Mouse (Mus musculus) left cerebral cortex, adult 18-20 months (tissue): Measurements from ENCODE around the gene Duxbl3. TPM values are rescaled to one million over a fixed set of nuclear protein-coding genes. Genes with fewer than 3 reads are reported as not detected.
"Not testable (repeated sequence)": the region's sequence is repeated elsewhere in the genome, so short reads cannot be mapped to it uniquely, and the experiment has no call there.

Experiments
- DNase-seq, 2 experiments: peaks; one replicate each; pipeline ENCODE4 v3.0.0; 2021 to 2022; ENCODE audit warnings: low spot score in 2 of 2, mixed read lengths in 1 of 2
- long read RNA-seq, 2 experiments: library from polyadenylated mRNA; stranded (forward); transcript quantifications; one replicate each; pipeline ENCODE4 v2.0.0; 2021
- total RNA-seq, 2 experiments: library from RNA; stranded (reverse); gene quantifications; 2 replicates each; pipeline ENCODE4 v1.2.3; 2021

Gene Duxbl3
- total RNA-seq = under 1 TPM in 1 of 2 experiments, not detected in 1; 0.26 TPM
- long read RNA-seq, experiment 1 = 0 reads
- long read RNA-seq, experiment 2 = 0 reads

DNA sequence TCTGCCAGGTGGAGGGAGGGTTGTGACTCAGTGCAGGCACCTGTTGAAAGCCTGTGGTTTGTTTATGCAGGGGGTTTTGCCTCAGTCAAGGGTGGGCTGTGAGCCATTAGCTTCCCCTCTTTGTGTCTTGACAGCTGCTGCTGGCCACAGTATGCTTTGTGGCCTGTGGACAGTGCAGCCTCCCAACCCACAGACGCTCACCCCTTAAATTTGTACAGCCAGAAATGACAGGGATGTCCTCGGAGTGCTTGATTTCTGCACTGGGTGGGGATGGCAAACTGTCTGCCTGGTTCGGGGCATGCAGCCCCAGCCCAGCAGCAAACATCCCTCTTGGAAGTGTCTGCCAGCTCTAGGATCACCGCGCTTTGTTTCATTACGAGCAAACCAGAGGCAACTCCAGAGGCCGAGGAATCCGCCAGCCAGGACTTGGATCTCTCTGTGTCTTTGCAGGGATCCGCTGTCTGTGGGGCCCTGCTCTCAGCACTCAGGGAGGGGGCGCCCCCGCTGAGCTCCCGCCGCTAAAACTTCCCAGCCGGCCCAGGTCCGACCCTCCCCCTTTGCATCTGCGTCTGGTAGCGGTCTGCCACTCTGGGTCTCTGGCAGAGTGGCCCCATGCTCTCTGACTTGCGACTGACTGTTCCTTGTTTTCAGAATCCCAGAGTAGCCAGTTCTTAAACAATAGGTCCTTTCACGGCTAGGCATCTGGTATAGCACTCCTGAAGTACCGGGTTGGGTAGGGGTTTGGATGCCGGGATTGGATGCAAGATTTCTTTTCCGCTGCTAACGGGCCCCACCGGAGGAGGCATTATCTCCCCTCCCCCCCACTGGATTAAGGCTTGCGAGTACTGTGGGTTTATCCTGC, at the start of gene Duxbl3:
TSS of gene Duxbl3 (plus strand) at position 207 of the 862 bp plus-strand sequence.
- not testable (repeated sequence) for DNase-seq

DNA sequence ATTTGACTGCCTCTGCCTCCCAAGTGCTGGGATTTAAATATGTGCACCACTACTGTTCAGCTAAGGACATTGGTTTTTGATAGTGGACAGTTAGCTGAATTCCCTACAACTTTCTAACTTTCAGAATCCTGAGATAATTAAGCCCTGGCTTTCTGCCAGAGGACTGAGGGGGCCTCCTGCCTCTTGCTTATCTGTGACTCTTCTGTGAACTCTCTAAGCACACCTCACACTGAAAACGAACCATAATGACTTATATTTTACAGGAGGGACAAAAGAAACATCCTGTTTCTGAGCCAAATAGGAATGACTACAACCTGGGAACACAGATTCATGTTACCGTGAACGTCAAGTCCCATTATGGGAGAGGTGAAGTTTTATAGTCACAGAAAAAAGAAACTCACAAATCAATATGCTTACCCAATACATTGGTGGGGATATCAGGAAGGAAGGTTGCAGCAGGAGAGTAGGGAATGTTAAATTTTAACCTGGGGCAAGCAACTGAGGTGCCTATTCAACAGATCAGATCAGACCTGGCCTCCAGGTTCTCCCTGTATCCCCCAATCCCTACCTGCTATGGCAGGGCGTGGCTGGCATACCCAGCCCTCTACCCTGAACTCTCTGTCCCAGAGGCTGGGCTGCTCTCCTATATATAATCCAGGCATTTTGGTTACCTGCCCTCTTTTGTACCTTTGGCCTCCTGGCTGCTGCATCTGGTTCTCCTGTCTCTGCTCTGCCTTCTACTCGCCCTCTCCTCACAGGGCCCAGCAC, 41.3 kb upstream of the Duxbl3 start:
- DNase-seq = not testable (repeated sequence)

DNA sequence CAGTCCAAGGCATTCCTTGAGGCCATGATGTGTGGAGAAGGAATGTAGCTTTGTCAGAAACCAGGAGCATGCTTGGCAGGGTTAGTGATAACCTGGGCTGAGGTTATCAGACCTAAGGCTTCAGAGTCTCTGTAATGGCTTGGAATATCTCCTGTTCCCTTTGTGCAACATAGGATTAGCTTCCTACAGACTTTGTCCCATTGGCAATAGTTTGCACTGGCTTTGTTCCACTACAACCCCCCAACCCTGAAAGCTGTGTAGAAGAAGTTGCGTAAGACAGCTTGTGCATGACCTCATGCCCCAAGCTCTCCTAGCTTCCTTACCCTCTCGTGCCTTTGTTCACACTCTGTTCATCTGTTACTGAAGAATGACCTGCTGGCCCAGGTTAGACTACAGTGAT, 20.6 kb upstream of the Duxbl3 start:
- DNase-seq = not testable (repeated sequence)

DNA sequence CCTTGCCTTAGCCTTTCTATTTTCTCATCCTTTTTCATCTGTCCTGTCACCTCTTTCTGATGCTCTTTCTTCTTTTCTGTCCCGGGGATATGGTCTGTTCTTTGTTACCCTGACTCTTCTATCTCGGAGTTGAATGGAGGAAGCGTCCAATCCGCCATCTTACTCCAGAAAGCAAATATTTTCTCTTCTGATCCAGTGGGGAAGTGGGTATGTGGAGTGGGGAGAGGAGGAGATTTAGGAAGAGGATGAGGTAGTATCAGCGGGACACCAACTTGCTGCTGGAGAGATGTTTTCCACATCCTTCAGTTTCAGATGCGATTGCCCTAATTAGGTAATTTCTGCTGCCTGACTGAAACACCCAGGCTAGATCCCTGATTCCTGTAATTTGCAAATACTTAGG, 967 bp downstream of the Duxbl3 start:
- DNase-seq = not testable (repeated sequence)

DNA sequence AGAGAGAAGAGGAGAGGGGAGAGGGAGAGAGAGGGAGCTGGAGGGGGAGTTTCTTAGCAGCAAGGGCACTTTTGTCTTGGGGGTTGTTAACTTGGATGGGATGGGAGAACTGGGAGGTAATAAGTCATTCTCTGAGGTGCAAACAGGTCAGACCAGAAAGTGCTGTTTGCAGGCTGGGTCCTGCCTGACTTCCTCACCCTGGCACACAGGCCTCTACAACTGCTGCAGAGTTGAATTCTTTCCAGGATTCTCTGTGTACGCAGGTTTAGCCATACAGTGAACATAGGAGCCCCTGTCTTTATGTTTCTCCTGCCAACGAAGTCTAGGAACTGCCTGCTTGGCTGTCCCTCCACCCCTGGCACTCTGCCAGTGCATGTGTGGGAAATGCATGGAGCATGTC, 29.0 kb downstream of the Duxbl3 start:
- DNase-seq = not testable (repeated sequence)

DNA sequence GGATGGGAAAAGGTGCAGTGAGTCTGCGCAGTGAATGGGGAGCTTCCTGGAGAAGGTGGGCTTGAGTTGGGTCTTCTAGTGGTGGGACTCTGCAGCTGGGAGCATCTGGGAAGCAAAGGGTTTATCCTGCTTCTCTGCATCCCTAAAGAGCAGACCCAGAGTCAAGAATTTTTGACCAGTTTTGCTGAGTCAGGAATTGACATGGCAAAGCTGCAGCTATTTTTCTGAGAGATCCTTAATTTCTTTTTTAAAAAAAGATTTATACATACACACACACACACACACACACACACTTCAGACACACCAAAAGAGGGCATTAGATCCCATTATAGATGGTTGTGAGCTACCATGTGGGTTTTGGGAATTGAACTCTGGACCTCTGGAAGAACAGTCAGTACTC, 36.1 kb downstream of the Duxbl3 start:
- no peak for DNase-seq

DNA sequence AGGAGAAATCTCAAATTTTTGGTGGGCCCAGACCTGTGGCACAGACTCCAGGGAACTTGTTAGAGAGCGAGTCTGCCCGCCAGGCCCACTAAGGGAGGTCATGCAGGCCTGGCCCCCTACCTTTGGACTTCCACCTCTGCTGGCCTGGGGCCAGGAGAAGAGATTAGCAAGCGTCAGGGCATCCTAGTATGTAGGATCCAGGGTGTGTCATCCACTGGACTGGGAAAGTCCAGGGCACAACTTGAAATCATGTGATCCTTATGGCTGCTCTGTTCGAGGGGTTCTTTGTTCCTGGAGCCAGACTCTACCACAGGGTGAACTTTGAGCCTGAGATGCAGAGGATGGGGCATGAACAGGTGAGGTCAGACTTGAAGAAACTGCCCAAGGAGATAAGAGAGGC, 39.3 kb downstream of the Duxbl3 start:
- no peak for DNase-seq

DNA sequence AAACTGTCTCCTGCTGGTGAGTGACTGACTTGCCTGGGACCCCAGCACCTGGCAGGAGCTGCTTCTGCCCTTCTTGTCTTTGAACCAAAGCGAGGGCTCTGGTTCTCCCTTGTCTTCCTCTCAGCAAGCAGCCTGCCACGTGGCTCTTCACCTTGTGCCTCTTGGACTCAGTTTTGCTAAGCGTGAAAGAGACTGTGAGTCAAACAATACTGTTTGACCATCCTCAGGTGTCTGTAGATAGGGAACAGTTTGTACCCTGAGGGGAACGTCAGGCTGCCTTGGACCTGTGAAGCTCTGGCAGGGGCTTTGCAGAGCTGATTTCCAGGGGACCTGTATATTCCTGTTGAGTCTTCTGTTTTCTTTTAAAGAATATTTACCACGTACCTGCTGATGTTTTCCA, 39.7 kb downstream of the Duxbl3 start:
- no peak for DNase-seq

DNA sequence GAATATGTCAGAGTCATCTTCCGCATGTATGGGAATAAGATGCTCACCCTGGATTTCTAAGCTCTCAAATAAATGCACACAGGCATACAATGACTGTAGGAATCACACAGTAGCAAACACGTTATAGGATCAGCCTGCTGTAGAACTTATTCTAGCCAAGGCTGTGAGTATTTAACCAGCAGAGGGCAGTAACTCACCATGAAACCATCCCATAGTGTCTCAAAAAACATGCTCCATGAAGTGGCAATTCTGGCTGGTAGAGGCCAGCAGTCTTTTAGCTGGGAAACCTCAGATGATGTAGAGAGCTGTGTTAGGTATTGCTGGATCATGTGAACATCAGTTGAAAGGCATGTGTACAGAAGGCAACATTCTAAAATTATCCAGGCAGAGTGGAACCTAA, 45.3 kb downstream of the Duxbl3 start:
- peak; percentile 41 to 63 for DNase-seq

DNA sequence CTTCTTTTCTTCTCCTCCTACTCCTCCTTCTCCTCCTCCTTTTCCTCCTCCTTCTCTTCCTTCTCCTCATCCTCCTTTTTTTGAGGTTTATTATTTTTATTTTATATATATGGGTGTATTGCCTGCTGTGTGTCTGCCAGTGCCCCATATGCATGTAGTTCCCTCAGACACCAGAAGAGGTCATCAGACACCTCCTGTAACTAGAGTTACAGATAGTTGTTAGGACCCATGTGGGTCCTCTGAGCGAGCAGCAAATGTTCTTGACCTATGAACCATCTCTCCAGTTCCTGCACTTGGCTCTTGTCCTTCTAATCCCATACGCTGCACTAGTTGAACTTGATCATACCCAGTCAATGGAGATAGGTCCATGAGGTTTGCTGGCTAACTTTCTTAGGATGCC, 48.3 kb downstream of the Duxbl3 start:
- DNase-seq = no peak

DNA sequence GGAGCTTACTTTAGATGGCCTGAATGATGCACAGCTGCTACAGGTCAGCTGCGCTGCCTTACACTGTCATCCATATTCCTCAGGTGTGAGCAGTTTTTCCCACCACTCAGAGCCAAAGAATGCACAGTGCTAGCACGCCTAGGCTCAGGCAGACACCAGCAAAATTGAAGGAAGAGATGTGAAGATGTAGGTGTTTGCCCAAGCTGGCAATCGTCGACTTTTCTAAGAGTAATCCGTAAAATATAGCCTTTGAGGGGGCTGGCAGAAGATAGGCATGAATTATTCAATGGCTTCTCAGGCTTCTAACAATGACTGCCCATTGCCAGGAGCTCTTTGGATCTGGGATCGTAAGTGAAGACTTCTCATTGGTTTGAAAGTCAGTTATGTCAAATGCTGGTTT, 51.1 kb downstream of the Duxbl3 start:
- peak in 1 of 2 experiments; percentile 3 for DNase-seq

DNA sequence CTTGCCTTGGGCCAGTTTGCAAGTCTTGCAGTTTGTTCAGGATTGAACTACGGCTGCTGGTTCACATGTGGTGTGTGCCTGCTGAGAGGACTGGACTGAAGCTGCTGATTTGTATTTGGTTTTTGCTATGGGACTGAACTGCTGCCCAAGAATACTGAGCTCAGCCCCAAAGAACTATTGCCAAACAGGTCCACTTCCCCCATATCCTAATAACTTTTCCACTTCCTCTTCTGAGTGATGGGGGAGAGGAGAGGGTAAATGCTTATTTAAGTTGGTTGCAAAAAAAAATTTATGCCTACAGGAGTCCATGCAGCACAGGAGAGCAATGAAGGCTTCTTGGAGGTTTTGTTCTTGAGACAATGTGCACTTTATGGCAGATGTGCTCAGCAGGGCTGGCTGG, 51.7 kb downstream of the Duxbl3 start:
- DNase-seq = no peak

DNA sequence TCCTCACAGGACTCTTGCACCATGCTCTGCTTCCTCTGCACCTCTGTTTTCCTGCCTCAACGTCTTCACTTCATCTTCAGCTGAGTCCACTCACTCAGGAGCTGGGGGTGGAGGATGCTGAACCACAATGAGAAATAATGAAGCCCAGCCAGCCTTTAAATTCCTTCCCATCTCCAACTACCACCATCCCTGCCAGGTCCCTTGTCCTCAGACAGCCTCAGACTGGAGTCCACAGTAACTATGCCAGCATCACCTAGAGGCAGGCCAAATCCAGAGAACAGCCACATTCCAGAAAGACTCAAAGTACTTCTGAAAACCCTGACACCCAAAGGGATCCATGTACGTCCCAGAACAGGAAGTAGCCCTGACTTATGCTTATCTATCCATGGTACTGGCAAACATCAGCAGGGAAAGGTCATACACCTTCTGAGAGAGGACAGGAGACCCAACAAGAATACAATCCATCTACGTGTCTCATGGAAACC, 58.5 kb downstream of the Duxbl3 start:
- no peak for DNase-seq

Other genes starting within 250 kb of the Duxbl3 start
- 1 to 10 TPM; 3.4 to 8.0 TPM for gene Gm9780, start 215.3 kb upstream of the Duxbl3 start, total RNA-seq
- gene Tmem254c, start 190.6 kb upstream of the Duxbl3 start, total RNA-seq = 10 to 100 TPM; 12.1 to 14.3 TPM
- gene Cphx2, start 176.4 kb upstream of the Duxbl3 start, total RNA-seq = not detected
- not detected for gene Cphx3, start 175.7 kb upstream of the Duxbl3 start, total RNA-seq
- gene Duxbl2, start 139.6 kb upstream of the Duxbl3 start, total RNA-seq = under 1 TPM in 1 of 2 experiments, not detected in 1; 0.26 TPM
- 1 to 10 TPM; 6.5 to 7.9 TPM for gene Plac9b, start 75.5 kb upstream of the Duxbl3 start, total RNA-seq
- gene Tmem254b, start 50.9 kb upstream of the Duxbl3 start, total RNA-seq = 10 to 100 TPM; 15.9 to 20.1 TPM